19 mouse cellular contexts compared by ENCODE assay signal in genomic region chr8:123505695-123506094, GRCm38 (mm10).
"Had no signal": no experiment of that assay in that cellular context is flagged by ENCODE, and none has a peak within 500 bp of the region (broad histone marks: within the 10 kb centered on the region; RNA-seq: fewer than 3 reads in every experiment).

No protein-coding gene starts in this region.

- DNase-seq: lung, adult 18-20 months; lung, embryonic 14.5 days; lung, postnatal 10 days; lung, postnatal 4 days; midbrain, embryonic 14.5 days; retina, postnatal 1 day; right cerebral cortex, adult 18-20 months; right cerebral cortex, postnatal 25 days; right cerebral cortex, postnatal 4 days; spleen, adult 18-20 months; thymus, adult 18-20 months; thymus, postnatal 14 days; thymus, postnatal 36 days had no signal

- H3K4me3 ChIP-seq: midbrain, embryonic 10.5 days; midbrain, embryonic 12.5 days; myocyte; neural tube, embryonic 13.5 days; neural tube, embryonic 15.5 days had no signal

- H3K4me2 ChIP-seq: lung, embryonic 14.5 days; midbrain, embryonic 12.5 days; neural tube, embryonic 13.5 days; neural tube, embryonic 15.5 days had no signal

- H3K27me3 ChIP-seq: midbrain, embryonic 12.5 days; neural tube, embryonic 13.5 days; neural tube, embryonic 15.5 days had no signal

- H3K9ac ChIP-seq: lung, embryonic 14.5 days; midbrain, embryonic 12.5 days; neural tube, embryonic 13.5 days; neural tube, embryonic 15.5 days had no signal

- ATAC-seq: midbrain, embryonic 16.5 days had no signal

- H3K27ac ChIP-seq: midbrain, embryonic 10.5 days; midbrain, embryonic 12.5 days; neural tube, embryonic 13.5 days; neural tube, embryonic 15.5 days had no signal

- H3K4me1 ChIP-seq: midbrain, embryonic 10.5 days; midbrain, embryonic 12.5 days; neural tube, embryonic 13.5 days; neural tube, embryonic 15.5 days had no signal

- H3K9me3 ChIP-seq: neural tube, embryonic 13.5 days; neural tube, embryonic 15.5 days had no signal
